Mouse (Mus musculus): ENCODE measurements around the gene Prkn. TPM values are rescaled to one million over a fixed set of nuclear protein-coding genes. Genes with fewer than 3 reads are reported as not detected.

Prkn gene
- total RNA-seq, 2 experiments from 2014 or later = 1.3 TPM; not detected in 1

GRCm38 (mm10) chr17:11862360-11862759 lies 1022.2 kb downstream of the Prkn start:
- ATAC-seq (replicated peaks; ENCODE audit: low FRiP score, poor library complexity, severe bottlenecking) = no peak

GRCm38 (mm10) chr17:11863017-11863416 lies 1022.8 kb downstream of the Prkn start:
- ATAC-seq (replicated peaks; ENCODE audit: low FRiP score, poor library complexity, severe bottlenecking) = no peak

DNA sequence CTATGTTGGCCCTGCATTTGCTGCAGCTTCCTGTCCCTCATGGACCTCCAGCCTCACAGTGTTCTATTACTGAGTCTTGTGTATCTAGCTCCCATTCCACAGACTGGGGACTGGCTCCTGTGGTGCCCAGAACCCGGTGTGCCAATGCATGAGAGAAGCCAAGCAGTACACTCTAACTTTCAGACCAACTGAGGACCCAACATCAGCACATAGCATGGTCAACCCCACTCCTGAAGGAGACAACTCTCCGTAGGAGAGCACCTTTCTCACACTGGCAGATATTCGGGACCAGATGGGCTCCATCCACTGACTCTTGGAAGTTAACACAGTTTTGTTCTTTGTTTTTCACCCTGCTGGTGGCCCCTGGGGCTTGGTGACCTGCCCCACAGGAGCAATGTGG lies 1026.0 kb downstream of the Prkn start:
- no peak for ATAC-seq (replicated peaks; ENCODE audit: low FRiP score, poor library complexity, severe bottlenecking)

DNA sequence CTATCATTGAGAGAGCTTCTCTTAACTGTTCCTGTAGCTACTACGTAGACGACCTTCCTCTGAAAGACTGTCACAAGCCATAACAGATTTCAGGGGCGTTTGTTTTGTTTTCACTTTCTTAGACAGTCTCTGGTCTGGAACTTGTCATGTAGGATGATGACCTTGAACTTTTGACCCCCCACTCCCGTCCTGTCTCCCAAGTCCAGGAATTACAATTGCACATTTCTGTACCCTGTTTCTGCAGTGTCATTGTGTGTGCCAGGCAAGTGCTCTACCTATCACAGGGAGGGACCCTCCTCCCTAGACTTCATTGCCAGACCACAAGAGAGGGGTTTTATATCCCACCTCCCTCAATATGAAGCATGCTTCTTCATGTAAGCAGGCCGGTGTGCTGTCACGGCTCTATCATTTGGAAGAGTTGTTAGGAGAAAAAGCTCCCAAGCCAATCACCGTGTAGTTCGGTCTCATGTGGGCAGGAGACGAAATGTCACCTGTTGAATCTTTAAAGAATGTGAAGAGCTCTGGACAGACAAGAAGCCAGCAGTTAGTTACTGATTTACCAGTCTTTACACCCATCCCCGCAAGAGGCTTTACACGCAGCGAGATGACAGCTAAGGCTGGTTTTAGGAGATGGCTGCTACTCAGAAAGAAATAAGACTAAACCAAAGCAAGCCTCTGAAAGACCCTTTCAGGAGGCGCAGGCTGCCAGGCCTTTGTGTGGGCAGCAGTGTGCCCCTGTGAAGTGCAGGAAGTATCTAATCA lies 1027.3 kb downstream of the Prkn start:
- ATAC-seq (replicated peaks; ENCODE audit: low FRiP score, poor library complexity, severe bottlenecking) = no peak

DNA sequence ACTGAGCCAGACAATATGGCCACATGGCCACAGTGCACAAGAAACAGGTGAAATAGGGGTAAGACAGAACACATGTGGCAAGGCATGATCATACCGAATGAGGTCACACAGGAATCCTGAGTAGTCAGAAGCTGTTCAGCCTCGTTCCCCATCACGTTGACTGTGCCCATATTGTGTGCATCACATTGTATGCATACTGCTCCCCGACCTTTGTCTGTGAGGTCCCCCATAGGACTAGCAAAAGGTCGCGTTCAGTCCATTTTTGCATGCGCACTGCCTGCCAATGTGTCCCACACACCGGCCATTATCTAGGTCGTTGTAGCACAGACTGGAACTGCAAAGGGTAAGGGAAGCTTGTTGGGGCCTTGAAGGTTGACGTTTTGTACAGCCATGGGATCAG lies 1030.4 kb downstream of the Prkn start:
- no peak for ATAC-seq (replicated peaks; ENCODE audit: low FRiP score, poor library complexity, severe bottlenecking)

DNA sequence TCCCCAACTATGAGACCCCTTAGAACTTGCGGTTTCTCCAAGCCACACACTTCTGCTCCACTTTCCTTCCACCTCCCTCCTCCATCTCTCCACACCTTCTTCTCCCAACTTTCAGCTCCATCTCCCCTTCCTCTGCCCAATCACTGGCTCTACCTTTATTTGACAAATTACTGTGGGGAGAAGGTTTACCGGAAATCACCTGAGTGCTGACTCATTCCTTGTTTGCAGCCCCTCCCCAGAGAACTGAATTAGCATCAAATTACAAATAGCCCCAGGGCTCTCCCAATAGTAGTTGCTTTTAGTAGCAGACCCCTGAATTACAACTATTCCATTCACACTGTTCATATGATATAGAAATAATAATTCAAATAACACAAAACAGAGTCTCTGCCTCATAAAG lies 1036.1 kb downstream of the Prkn start:
- no peak for ATAC-seq (replicated peaks; ENCODE audit: low FRiP score, poor library complexity, severe bottlenecking)

- no peak for ATAC-seq (replicated peaks; ENCODE audit: low FRiP score, poor library complexity, severe bottlenecking)
Measured at GRCm38 (mm10) chr17:11881110-11881820, 1041.1 kb downstream of the Prkn start.

- no peak for ATAC-seq (replicated peaks; ENCODE audit: low FRiP score, poor library complexity, severe bottlenecking)
Measured at GRCm38 (mm10) chr17:11885601-11886000, 1045.4 kb downstream of the Prkn start.

DNA sequence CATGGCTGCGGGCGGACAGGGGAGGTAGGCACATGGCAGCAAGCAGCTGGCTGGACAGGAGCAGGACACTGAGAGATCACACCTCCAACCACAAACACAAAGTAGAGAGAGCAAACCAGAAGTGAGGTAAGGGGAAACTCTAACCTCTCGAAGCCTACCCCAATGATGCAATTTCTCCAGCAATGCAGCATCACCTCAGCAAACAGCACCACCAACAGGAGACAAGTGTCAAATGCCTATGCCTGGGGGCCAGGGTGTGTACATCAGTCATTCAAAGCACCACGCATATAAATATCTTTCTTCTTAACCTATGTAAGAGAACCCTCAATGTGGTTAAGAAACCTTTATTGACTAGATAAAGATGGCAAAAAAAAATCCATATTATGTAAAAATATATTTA lies 1046.8 kb downstream of the Prkn start:
- no peak for ATAC-seq (replicated peaks; ENCODE audit: low FRiP score, poor library complexity, severe bottlenecking)

DNA sequence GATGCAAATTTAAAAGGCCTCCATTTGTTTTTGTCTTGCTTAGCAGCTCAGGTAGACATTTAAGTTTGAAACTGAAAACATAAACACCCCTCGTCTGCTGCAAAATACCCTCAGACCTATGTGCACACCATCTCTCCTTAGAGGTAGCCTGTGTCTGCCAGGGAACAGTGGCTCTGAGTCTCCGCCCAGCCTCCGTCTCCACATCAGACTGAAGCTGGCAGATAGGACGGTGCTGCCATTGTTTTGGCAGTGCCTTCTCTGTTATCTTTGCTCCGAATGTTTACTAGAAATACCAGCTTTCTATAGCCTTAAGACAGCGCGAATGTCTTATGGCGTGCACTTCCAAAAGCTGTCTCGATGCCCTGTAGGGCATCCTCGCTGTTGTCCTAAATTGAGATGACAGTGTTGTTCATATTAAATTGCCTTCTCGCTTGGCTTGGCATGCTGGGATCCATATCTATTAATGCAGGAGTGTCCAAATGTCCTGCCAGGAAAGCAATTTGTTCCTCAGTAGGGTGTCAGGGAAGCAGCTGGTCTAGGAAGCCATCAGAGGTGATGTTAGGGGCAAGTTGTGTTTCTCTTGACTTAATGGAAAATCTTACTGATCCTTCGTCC lies 1047.5 kb downstream of the Prkn start:
- ATAC-seq (replicated peaks; ENCODE audit: low FRiP score, poor library complexity, severe bottlenecking) = no peak

GRCm38 (mm10) chr17:11888806-11889205 lies 1048.6 kb downstream of the Prkn start:
- ATAC-seq (replicated peaks; ENCODE audit: low FRiP score, poor library complexity, severe bottlenecking) = no peak

- no peak for ATAC-seq (replicated peaks; ENCODE audit: low FRiP score, poor library complexity, severe bottlenecking)
Measured at GRCm38 (mm10) chr17:11900300-11900699, 1060.1 kb downstream of the Prkn start.

DNA sequence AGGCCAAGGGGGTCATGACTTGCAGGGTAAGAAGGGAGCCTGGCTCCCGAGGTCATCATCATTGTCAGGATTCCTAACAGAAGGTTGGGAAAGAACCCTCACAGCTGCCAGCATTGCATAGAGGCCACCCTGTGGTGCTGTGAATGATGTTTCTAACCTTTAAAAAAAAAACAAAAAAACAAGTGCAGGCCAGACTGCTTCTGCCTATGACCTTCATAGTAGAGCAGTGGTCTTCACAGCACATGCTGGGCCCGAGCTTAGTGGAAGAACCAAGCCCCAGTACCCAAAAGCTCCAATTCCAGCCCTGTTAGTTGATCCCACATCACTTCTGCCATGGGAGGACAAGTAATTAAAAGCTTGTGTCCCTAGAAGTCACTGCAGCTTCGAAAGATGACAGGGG lies 1061.5 kb downstream of the Prkn start:
- ATAC-seq (replicated peaks; ENCODE audit: low FRiP score, poor library complexity, severe bottlenecking) = no peak

DNA sequence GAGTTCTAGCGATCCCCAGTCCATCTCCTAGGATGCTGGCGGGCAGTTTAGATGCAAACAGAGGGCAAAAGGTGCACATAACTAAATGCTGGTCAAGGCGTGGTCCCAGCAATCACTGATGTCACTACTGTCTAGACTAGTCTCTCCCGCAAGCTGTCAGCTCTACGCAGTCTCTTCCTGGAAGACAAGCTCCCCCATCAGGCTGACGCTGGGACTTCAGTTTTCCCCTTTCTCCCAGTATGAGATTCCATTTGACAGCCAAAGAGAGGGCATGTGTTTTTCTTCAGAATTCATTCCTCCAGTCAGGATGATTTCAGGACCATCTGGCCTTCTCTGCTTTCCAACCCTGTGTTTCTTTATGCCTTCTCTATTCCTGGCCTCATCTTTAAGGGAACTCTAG lies 1062.8 kb downstream of the Prkn start:
- no peak for ATAC-seq (replicated peaks; ENCODE audit: low FRiP score, poor library complexity, severe bottlenecking)

DNA sequence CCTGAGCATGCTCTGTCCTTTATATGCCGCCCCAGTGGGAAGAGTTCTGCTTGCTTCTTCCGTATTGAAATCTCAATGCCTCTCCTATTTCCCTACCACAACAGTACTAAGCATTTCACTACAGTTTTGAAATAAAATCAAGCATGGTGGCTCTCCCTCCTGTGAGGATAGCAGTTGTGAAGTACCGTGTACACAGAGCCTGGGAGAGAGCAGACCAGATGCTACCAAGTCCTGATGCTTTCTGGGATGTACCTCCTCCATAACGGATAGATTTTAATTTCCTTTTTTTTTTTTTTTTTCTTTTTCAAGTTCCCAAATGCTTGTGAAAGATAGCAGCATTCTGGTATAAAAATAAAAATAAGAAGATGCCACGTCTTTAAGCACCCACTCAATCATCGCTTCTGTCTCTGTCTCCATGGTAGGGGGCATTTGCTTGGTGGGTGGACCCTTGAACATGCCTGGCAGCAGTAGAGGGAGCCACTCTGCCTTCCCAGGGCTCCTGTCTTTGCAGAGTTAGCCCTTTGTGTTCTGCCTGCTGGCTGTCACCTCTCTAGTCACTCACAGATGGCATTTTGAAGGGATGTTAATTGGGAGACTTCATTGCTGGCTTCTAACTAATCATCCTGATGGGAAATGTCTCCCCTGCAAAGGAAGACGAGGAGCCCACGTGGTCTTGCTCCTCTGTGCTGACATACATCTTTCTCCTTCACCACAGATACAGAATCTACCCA lies 1070.6 kb downstream of the Prkn start:
- no peak for ATAC-seq (replicated peaks; ENCODE audit: low FRiP score, poor library complexity, severe bottlenecking)

DNA sequence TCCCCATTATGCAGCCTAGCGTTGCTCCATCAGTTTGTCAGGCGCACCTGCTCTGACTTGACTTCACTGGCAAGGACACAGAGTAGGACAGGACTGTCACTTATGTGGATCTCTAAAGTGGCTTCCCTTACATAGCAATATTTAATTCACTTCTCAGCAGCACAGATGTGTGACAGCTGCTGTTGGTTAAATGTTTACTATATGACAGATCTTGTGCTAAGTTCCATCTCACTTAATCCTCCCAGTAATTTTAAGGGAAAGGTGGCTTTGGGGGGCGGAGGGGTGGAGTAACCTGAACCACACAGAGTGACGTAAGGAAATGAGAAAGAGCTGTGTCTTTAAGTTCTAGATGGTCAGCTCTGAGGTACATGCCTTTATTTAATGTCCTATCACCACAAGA lies 1072.0 kb downstream of the Prkn start:
- ATAC-seq (replicated peaks; ENCODE audit: low FRiP score, poor library complexity, severe bottlenecking) = no peak

GRCm38 (mm10) chr17:11912872-11913365 lies 1072.7 kb downstream of the Prkn start:
- no peak for ATAC-seq (replicated peaks; ENCODE audit: low FRiP score, poor library complexity, severe bottlenecking)

DNA sequence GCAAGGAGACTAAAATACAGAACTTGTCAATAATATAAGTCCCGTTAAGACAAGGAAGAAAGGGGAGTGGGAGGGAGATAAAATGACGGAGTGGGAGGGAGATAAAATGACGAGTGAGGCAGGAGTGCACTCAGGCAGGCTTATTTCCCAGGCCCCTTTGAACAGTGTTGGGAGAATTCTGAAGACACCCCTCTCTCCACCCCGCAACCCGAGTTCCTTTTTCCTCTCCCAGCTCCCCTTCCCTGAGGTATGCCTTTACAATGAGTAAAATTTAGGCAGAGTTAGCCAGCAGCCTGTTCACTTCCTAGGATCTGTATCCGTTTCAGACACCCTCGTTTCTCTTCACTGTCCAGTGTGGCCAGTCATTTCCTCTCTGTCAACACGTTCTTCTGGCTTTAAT lies 1073.4 kb downstream of the Prkn start:
- ATAC-seq (replicated peaks; ENCODE audit: low FRiP score, poor library complexity, severe bottlenecking) = no peak

- ATAC-seq (replicated peaks; ENCODE audit: low FRiP score, poor library complexity, severe bottlenecking) = no peak
Measured at GRCm38 (mm10) chr17:11914451-11914850, 1074.3 kb downstream of the Prkn start.

DNA sequence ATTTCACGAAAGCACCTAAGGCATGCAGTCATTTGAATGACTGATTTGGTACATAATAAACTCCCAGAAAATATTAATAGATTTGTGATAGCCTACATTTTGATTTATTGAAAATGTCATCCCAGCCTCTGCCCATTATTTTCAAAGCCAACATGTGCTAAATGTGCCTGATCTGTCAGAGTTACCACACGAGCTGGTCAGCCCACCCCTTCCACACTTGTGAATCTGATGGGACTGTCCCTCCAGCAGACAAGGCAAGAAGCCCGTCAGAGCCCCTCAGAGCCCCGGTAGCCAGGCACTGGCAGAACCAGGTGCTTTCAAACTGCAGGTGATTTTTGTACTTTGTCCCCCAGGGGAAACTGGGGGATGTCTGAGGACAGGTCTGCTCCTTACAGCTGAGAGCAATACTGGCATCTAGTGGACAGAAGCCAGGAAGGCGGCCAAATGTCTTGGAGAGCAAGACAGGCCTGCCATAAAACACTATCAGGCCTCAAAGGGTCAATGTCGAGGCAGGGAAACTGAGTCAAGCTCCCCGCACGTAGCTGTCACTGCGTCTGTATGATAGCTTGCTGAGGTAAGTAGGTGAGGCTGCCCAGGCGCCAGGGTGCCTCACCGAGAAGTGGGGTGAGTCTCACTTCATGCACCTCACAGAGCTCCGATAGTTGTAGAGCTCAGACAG lies 1078.1 kb downstream of the Prkn start:
- no peak for ATAC-seq (replicated peaks; ENCODE audit: low FRiP score, poor library complexity, severe bottlenecking)

All from erythroid progenitor cell, adult 5-6 weeks (primary cell).